Mouse (Mus musculus): ENCODE data around the gene Tmem86a. TPM values are rescaled to one million over a fixed set of nuclear protein-coding genes. Genes with fewer than 3 reads are reported as not detected.

Tmem86a gene
- total RNA-seq, 2 experiments from 2014 or later = 9.4 to 9.5 TPM

- no peak for DNase-seq (ENCODE audit: low spot score in 2 of 2)
Observed at GRCm38 (mm10) chr7:47073536-47074521, 23.4 kb downstream of the Tmem86a start.

GRCm38 (mm10) chr7:47076193-47076592 lies 25.8 kb downstream of the Tmem86a start:
- DNase-seq (ENCODE audit: low spot score in 2 of 2) = no peak

- DNase-seq (ENCODE audit: low spot score in 2 of 2) = no peak
Observed at GRCm38 (mm10) chr7:47076729-47077128, 26.3 kb downstream of the Tmem86a start.

GRCm38 (mm10) chr7:47077451-47077850 lies 27.1 kb downstream of the Tmem86a start:
- peak in 1 of 2 experiments; percentile 41 for DNase-seq (ENCODE audit: low spot score in 2 of 2)

- peak in 1 of 2 experiments; percentile 30 for DNase-seq (ENCODE audit: low spot score in 2 of 2)
Observed at GRCm38 (mm10) chr7:47080868-47081267, 30.5 kb downstream of the Tmem86a start.

- DNase-seq (ENCODE audit: low spot score in 2 of 2) = peak; percentile 50 to 66
Observed at GRCm38 (mm10) chr7:47081277-47081676, 30.9 kb downstream of the Tmem86a start.

- DNase-seq (ENCODE audit: low spot score in 2 of 2) = no peak
Observed at GRCm38 (mm10) chr7:47085075-47085474, 34.7 kb downstream of the Tmem86a start.

GRCm38 (mm10) chr7:47093935-47094334 lies 43.5 kb downstream of the Tmem86a start:
- DNase-seq (ENCODE audit: low spot score in 2 of 2) = no peak

GRCm38 (mm10) chr7:47094969-47095368 lies 44.6 kb downstream of the Tmem86a start:
- no peak for DNase-seq (ENCODE audit: low spot score in 2 of 2)

GRCm38 (mm10) chr7:47098044-47098443 lies 47.6 kb downstream of the Tmem86a start:
- no peak for DNase-seq (ENCODE audit: low spot score in 2 of 2)

- no peak for DNase-seq (ENCODE audit: low spot score in 2 of 2)
Observed at GRCm38 (mm10) chr7:47099306-47099705, 48.9 kb downstream of the Tmem86a start.

GRCm38 (mm10) chr7:47100615-47101014 lies 50.2 kb downstream of the Tmem86a start:
- DNase-seq (ENCODE audit: low spot score in 2 of 2) = no peak

- DNase-seq (ENCODE audit: low spot score in 2 of 2) = no peak
Observed at GRCm38 (mm10) chr7:47102970-47103369, 52.6 kb downstream of the Tmem86a start.

- no peak for DNase-seq (ENCODE audit: low spot score in 2 of 2)
Observed at GRCm38 (mm10) chr7:47103671-47104414, 53.4 kb downstream of the Tmem86a start.

Small RNA genes lying within 50 kb of the gene (microRNA-seq; reads per million reads assigned to microRNA genes)
- gene Mir7056 = not detected

Other genes with a start within 250 kb of the Tmem86a start
- gene Ldha, start 209.1 kb upstream of the Tmem86a start, total RNA-seq (2021) = 1,000 to 10,000 TPM; 1,563 to 1,575 TPM
- not detected for gene Ldhc, start 189.4 kb upstream of the Tmem86a start, total RNA-seq (2021)
- 10 to 100 TPM; 67.3 to 72.0 TPM for gene Tsg101, start 130.6 kb upstream of the Tmem86a start, total RNA-seq (2021)
- gene Uevld, start 92.1 kb upstream of the Tmem86a start, total RNA-seq (2021) = 10 to 100 TPM; 11.3 to 13.0 TPM
- not detected for gene Gm9999, start 67.0 kb upstream of the Tmem86a start, total RNA-seq (2021)
- 10 to 100 TPM; 18.2 to 20.7 TPM for gene Spty2d1, start 42.2 kb upstream of the Tmem86a start, total RNA-seq (2021)
- gene Ptpn5, start 83.1 kb downstream of the Tmem86a start, total RNA-seq (2021) = not detected
- gene Mrgpra6, start 154.3 kb downstream of the Tmem86a start, total RNA-seq (2021) = not detected
- gene Mrgpra9, start 202.2 kb downstream of the Tmem86a start, total RNA-seq (2021) = not detected

All from gastrocnemius, postnatal 4 days (tissue).